Mouse (Mus musculus) CH12.LX (cell line): ENCODE measurements at regions not wholly inside any gene's neighbourhood (a gene's known extent, or its start where the extent isn't known, plus 50 kb on each side); places are given as distances from the start of the nearest gene placed in this dataset.

Experiments used
- CTCF ChIP-seq, 2 experiments: IDR thresholded peaks in 1 of 2; conservative IDR thresholded peaks in 1 of 2; 2 replicates each; pipeline ENCODE4 v1.5.1; 2011 to 2012; ENCODE audit warnings: low read depth in 2 of 2, low read length in 2 of 2, improper control_type of control experiment in 1 of 2, inconsistent platforms in 1 of 2, mild to moderate bottlenecking in 1 of 2, moderate library complexity in 1 of 2
- GABPA ChIP-seq: IDR thresholded peaks from 2 replicates; pipeline ENCODE4 v1.6.1; 2012; ENCODE audit warnings: low read depth, low read length, improper control_type of control experiment, inconsistent platforms; ENCODE audit not compliant: insufficient replicate concordance
- HCFC1 ChIP-seq: IDR thresholded peaks from 2 replicates; pipeline ENCODE4 v1.6.1; 2012; ENCODE audit warnings: low read depth, mild to moderate bottlenecking, inconsistent platforms, low read length, improper control_type of control experiment
- JUND ChIP-seq: conservative IDR thresholded peaks from 2 replicates; pipeline ENCODE4 v1.6.1; 2011; ENCODE audit warnings: low read depth, low read length, improper control_type of control experiment
- MAFK ChIP-seq: IDR thresholded peaks from 2 replicates; pipeline ENCODE4 v1.6.1; 2011; ENCODE audit warnings: low read length, improper control_type of control experiment; ENCODE audit not compliant: insufficient replicate concordance
- MYC ChIP-seq: IDR thresholded peaks from 2 replicates; pipeline ENCODE4 v1.6.1; 2011; ENCODE audit warnings: low read depth, mild to moderate bottlenecking, improper control_type of control experiment, low read length
- NRF1 ChIP-seq: IDR thresholded peaks from 2 replicates; pipeline ENCODE4 v1.6.1; 2014; ENCODE audit warnings: low read depth, mild to moderate bottlenecking, inconsistent platforms, low read length, improper control_type of control experiment, moderate library complexity
- POLR2A ChIP-seq: IDR thresholded peaks from 2 replicates; pipeline ENCODE4 v1.6.1; 2011; ENCODE audit warnings: low read depth, mild to moderate bottlenecking, improper control_type of control experiment, low read length
- USF1 ChIP-seq: IDR thresholded peaks from 2 replicates; pipeline ENCODE4 v1.6.1; 2014; ENCODE audit warnings: low read depth, mild to moderate bottlenecking, inconsistent platforms, low read length, improper control_type of control experiment
- USF2 ChIP-seq: conservative IDR thresholded peaks from 2 replicates; pipeline ENCODE4 v1.6.1; 2011; ENCODE audit warnings: low read depth, low read length, improper control_type of control experiment
- ZC3H11A ChIP-seq: IDR thresholded peaks from 2 replicates; pipeline ENCODE4 v1.6.1; 2012; ENCODE audit warnings: low read depth, mild to moderate bottlenecking, inconsistent platforms, low read length, improper control_type of control experiment
- ZNF384 ChIP-seq: IDR thresholded peaks from 2 replicates; pipeline ENCODE4 v1.6.1; 2012; ENCODE audit warnings: low read depth, low read length, improper control_type of control experiment, inconsistent platforms

DNA sequence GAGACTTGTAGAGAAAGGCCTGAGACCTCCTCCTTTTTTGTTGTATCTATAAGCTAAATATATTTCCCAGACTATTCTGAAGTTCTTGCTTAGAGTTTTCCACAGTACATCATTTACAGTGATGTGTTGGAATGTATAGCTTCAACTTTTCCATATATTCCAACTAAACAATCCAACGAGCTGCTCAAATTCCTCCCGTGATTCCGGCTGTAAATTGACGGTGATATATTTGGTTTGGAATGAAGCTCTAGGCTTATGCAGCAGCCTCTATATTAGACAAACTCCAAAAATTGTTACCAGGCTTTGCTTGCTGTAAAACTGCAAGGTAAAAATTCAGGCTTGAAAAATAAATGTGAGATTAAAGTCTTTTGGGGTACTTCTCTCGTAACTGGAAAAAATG is 112.7 kb upstream of the Klf12 start:
- TF ChIP-seq JUND, result no peak
- no peak for TF ChIP-seq POLR2A
- TF ChIP-seq CTCF (conservative IDR thresholded peaks at IDR 0.05 in 1 of 2, IDR thresholded peaks at IDR 0.05 in 1 of 2; ENCODE audit: low read depth in 2 of 2, low read length in 2 of 2), result no peak
- no peak for TF ChIP-seq USF1
- no peak for TF ChIP-seq ZC3H11A
- no peak for TF ChIP-seq NRF1
- TF ChIP-seq GABPA, result no peak
- no peak for TF ChIP-seq MYC
- TF ChIP-seq HCFC1, result no peak
- TF ChIP-seq MAFK, result no peak
- no peak for TF ChIP-seq ZNF384
- no peak for TF ChIP-seq USF2
